Mouse (Mus musculus) small intestine, adult 2 months (tissue): ENCODE results near the gene Slc22a23. TPM values are rescaled to one million over a fixed set of nuclear protein-coding genes. Genes with fewer than 3 reads are reported as not detected.

Source experiments
- H3K27ac ChIP-seq: fragments of 200-500 bp; 2 replicates; pipeline ENCODE4 v1.5.1; 2012; ENCODE audit warnings: low read depth, low read length, control low read depth, inconsistent platforms; ENCODE audit not compliant: insufficient read depth
- H3K27me3 ChIP-seq: fragments of 200-500 bp; 2 replicates; pipeline ENCODE4 v1.6.1; 2012; ENCODE audit warnings: mild to moderate bottlenecking, moderate library complexity, low read length, inconsistent platforms; ENCODE audit not compliant: control insufficient read depth, insufficient read depth
- H3K36me3 ChIP-seq: fragments of 200-500 bp; 2 replicates; pipeline ENCODE4 v1.6.1; 2012; ENCODE audit warnings: mild to moderate bottlenecking, low read length, control low read depth, inconsistent platforms; ENCODE audit not compliant: control insufficient read depth, insufficient read depth
- H3K4me1 ChIP-seq: fragments of 200-500 bp; 2 replicates; pipeline ENCODE4 v1.6.1; 2012; ENCODE audit warnings: low read length, inconsistent platforms, mixed read lengths; ENCODE audit not compliant: control insufficient read depth, insufficient read depth, insufficient read length
- H3K4me3 ChIP-seq: fragments of 200-500 bp; 2 replicates; pipeline ENCODE4 v1.5.1; 2012; ENCODE audit warnings: low read depth, mild to moderate bottlenecking, control low read depth, inconsistent platforms, low read length, moderate library complexity
- CTCF ChIP-seq: fragments of 200-500 bp; IDR thresholded peaks from 2 replicates; pipeline ENCODE4 v1.5.1; 2012; ENCODE audit warnings: low read depth, mild to moderate bottlenecking, control low read depth, inconsistent platforms, low read length, moderate library complexity, mixed read lengths; ENCODE audit not compliant: insufficient replicate concordance, insufficient read length; ENCODE audit errors: extremely low read depth
- POLR2A ChIP-seq: fragments of 200-500 bp; IDR thresholded peaks from 2 replicates; pipeline ENCODE4 v1.6.1; 2012; ENCODE audit warnings: low read depth, mild to moderate bottlenecking, control low read depth, inconsistent platforms, low read length, moderate library complexity
- WGBS: fragments of 180-500 bp; shearing (Covaris S2); methylation state at CpG from one replicate; pipeline ENCODE4 v1.1.7; 2018; 5-methylcytosine and 5-hydroxymethylcytosine counted together
- polyA plus RNA-seq: library from polyadenylated mRNA; depleted of rRNA; stranded (reverse); fragments of >200 nt; gene quantifications from 2 replicates; pipeline ENCODE4 v1.2.3, GENCODE M21; 2012

The Slc22a23 gene
- polyA plus RNA-seq, 1 experiment: 52.9 TPM

- Histone ChIP-seq H3K36me3 (no peaks in the 10 kb centered on the region), H3K27ac (no peak overlapping the region), H3K27me3 (no peaks in the 10 kb centered on the region), H3K4me1 (peaks cover 13% of the 10 kb centered on the region), H3K4me3 (no peak overlapping the region)
- WGBS: 83% methylated on average over 2 of the region's 2 CpGs
- TF ChIP-seq POLR2A: no peak
- no peak for TF ChIP-seq CTCF
Measured at GRCm38 (mm10) chr13:34269376-34269991, 75.5 kb downstream of the Slc22a23 start.

DNA sequence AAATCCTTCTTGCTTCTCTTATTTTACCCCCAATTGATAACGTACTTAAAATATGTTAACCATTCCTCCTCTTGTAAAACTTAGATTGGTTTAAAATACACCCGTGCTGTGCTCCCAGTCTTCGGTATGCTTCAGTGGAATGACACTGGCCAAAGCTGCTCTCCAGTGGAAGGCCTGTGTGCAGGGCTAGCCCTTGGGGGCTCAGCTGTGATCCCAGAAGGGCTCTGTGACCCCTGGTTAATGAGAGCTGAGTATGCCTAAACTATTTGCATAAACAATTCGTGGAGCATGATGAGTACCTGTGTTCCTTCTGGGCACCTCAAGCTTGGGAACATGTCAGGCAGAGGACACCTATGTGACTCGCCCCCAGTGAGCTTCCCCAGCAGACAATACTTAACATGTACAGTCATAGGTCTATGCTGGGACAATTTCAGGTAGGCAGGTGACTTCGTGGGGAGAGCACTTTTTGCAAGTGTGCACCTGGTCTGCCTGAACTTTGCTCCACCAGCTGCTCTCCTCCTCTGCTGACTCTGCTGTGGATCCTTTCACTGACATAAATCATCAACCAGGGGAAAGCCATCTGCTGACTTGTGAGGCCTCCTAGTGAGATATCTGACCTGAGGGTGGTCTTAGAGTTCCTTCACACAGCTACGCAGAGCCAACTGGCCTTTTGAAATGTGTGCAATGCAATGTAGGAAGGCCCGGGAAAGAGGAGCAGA, 77.9 kb downstream of the Slc22a23 start:
- Histone ChIP-seq H3K27me3 (no peaks in the 10 kb centered on the region), H3K36me3 (no peaks in the 10 kb centered on the region), H3K4me1 (peaks cover 10% of the 10 kb centered on the region), H3K27ac (no peak overlapping the region; the same call in 1 of the 2 replicates), H3K4me3 (no peak overlapping the region)
- WGBS: 53% methylated on average over 8 of the region's 8 CpGs
- TF ChIP-seq CTCF: no peak
- no peak for TF ChIP-seq POLR2A

GRCm38 (mm10) chr13:34266067-34266466, 78.9 kb downstream of the Slc22a23 start:
- Histone ChIP-seq H3K4me3 (no peak overlapping the region), H3K4me1 (peaks cover 10% of the 10 kb centered on the region), H3K27me3 (no peaks in the 10 kb centered on the region), H3K27ac (no peak overlapping the region), H3K36me3 (no peaks in the 10 kb centered on the region)
- no peak for TF ChIP-seq POLR2A
- TF ChIP-seq CTCF: no peak
- 91% methylated on average over 8 of the region's 8 CpGs for WGBS

DNA sequence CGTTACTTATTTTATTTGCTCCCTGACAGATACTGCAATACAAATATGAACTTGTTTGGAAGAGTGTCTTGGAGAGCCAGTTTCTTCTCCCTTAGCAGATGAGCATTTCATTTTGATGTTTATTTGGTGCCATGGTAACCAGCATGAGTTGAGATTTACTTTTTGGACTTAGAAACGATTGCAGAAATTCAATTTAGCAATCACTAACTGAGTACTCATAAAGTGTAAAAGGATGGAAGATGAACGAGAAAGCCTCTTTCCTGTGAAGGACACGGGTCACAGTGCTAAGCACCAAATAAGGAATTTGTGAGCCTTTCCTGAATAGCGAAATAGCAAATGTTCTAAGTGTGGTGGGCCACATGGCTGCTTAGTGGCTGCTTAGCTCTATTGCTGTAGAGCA, 79.4 kb downstream of the Slc22a23 start:
- TF ChIP-seq CTCF (no peak), POLR2A (no peak)
- WGBS: 61% methylated on average over 5 of the region's 5 CpGs
- no peaks in the 10 kb centered on the region for H3K27me3 ChIP-seq
- no peaks in the 10 kb centered on the region for H3K36me3 ChIP-seq
- peaks cover 10% of the 10 kb centered on the region for H3K4me1 ChIP-seq
- H3K27ac ChIP-seq: no peak overlapping the region
- no peak overlapping the region for H3K4me3 ChIP-seq

DNA sequence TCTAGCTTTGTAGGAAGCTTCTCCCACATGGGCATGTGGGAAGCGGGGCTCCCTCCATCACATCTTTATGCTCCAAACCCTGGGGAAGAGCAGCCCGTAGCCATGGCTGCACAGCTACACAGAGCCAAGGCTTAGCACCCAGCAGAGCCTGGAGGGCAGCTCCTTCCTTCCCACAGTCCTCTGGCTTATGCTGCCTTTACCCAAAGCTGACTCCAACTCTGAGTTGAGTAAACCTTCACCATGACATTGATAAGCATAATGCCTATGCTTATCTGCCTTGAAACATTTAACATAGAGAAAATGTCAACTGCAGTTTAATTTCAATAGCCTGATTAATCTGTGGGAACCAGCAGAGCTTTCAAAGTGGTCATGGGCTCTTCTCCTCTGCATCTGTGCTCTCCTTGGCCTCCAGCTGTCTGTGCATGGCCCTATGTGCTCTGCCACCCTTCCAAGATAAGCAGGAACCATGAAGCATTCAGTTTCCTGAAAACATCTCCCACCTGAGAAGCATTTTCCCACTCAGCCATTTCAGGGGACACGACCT, 79.9 kb downstream of the Slc22a23 start:
- H3K4me3 ChIP-seq: no peak overlapping the region
- peaks cover 10% of the 10 kb centered on the region for H3K4me1 ChIP-seq
- no peak overlapping the region for H3K27ac ChIP-seq
- TF ChIP-seq CTCF: no peak
- TF ChIP-seq POLR2A: no peak
- no peaks in the 10 kb centered on the region for H3K27me3 ChIP-seq
- H3K36me3 ChIP-seq: no peaks in the 10 kb centered on the region
- WGBS: 76% methylated on average over 3 of the region's 3 CpGs

DNA sequence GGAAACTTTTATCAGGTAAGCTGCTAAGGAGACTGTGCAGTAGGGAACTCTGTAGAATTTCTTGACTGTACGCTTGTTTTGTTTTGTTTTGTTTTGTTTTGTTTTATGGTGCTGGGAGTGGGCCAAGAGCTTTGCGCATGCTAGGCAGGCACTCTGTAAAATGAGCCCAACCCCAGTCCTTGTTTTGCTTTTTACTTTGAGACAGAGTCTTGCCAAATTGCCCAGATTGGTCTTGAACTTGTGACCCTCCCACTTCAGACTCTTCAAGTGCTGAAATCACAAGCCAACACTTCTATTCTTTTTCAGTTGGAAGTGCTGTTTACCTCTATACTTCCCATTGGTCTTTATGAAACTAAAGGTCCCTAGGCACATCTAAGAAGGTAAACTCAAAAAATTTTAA, 80.5 kb downstream of the Slc22a23 start:
- TF ChIP-seq POLR2A (no peak), CTCF (no peak)
- WGBS: 57% methylated on average over 2 of the region's 2 CpGs
- no peaks in the 10 kb centered on the region for H3K36me3 ChIP-seq
- H3K27ac ChIP-seq: no peak overlapping the region
- H3K4me1 ChIP-seq: peaks cover 10% of the 10 kb centered on the region
- no peak overlapping the region for H3K4me3 ChIP-seq
- no peaks in the 10 kb centered on the region for H3K27me3 ChIP-seq

GRCm38 (mm10) chr13:34258765-34259164, 86.2 kb downstream of the Slc22a23 start:
- no peak overlapping the region for H3K27ac ChIP-seq
- H3K36me3 ChIP-seq: no peaks in the 10 kb centered on the region
- peaks cover 26% of the 10 kb centered on the region for H3K4me1 ChIP-seq
- H3K27me3 ChIP-seq: no peaks in the 10 kb centered on the region
- H3K4me3 ChIP-seq: no peak overlapping the region
- TF ChIP-seq POLR2A (no peak), CTCF (no peak)
- 83% methylated on average over 3 of the region's 3 CpGs for WGBS
